Mouse (Mus musculus) heart, embryonic 14.5 days (tissue): ENCODE data around the gene Ankzf1. TPM values are rescaled to one million over a fixed set of nuclear protein-coding genes. Genes with fewer than 3 reads are reported as not detected.
"Not testable (repeated sequence)": the region's sequence is repeated elsewhere in the genome, so short reads cannot be mapped to it uniquely, and the experiment has no call there.

Experiments used
- ATAC-seq: fragments of 200-750 bp; cut with Nextera tagmentation; 2 replicates; pipeline ENCODE4 v1.8.0; 2017; ENCODE audit warnings: low read depth, moderate TSS enrichment; ENCODE audit not compliant: insufficient number of reproducible peaks, insufficient read depth, low FRiP score
- H3K27ac ChIP-seq, 2 experiments: fragments of 200-500 bp in 1 of 2; fragments of 300-500 bp in 1 of 2; sonication (generic) in 1 of 2; replicated peaks in 1 of 2; 2 replicates each; pipeline ENCODE4 v1.5.1; 2012 to 2014; ENCODE audit warnings: low read depth in 2 of 2, low read length in 2 of 2, control low read depth in 1 of 2, mild to moderate bottlenecking in 1 of 2, mixed read lengths in 1 of 2; ENCODE audit not compliant: control insufficient read depth in 1 of 2, insufficient read depth in 1 of 2
- H3K27me3 ChIP-seq: fragments of 300-500 bp; sonication (generic); 2 replicates; pipeline ENCODE4 v1.6.1; 2014; ENCODE audit warnings: mild to moderate bottlenecking, low read length, control low read depth; ENCODE audit not compliant: control insufficient read depth, insufficient read depth
- H3K36me3 ChIP-seq: fragments of 300-500 bp; sonication (generic); 2 replicates; pipeline ENCODE4 v1.6.1; 2014; ENCODE audit warnings: mild to moderate bottlenecking, control low read depth, low read length, mixed read lengths; ENCODE audit not compliant: control insufficient read depth, insufficient read depth
- H3K4me1 ChIP-seq, 2 experiments: fragments of 200-500 bp in 1 of 2; fragments of 300-500 bp in 1 of 2; sonication (generic) in 1 of 2; 2 replicates each; pipeline ENCODE4 v1.6.1; 2012 to 2014; ENCODE audit warnings: low read length in 2 of 2, control low read depth in 1 of 2, mixed read lengths in 1 of 2; ENCODE audit not compliant: control insufficient read depth in 2 of 2, insufficient read depth in 2 of 2
- H3K4me2 ChIP-seq: fragments of 300-500 bp; sonication (generic); 2 replicates; pipeline ENCODE4 v1.6.1; 2014; ENCODE audit warnings: mild to moderate bottlenecking, low read length
- H3K4me3 ChIP-seq, 2 experiments: fragments of 200-500 bp in 1 of 2; fragments of 300-500 bp in 1 of 2; sonication (generic) in 1 of 2; 2 replicates each; pipeline ENCODE4 v1.5.1; 2012 to 2014; ENCODE audit warnings: low read length in 2 of 2, mild to moderate bottlenecking in 2 of 2, control low read depth in 1 of 2, low read depth in 1 of 2, moderate library complexity in 1 of 2; ENCODE audit not compliant: control insufficient read depth in 1 of 2, insufficient read depth in 1 of 2
- H3K9ac ChIP-seq: fragments of 300-500 bp; sonication (generic); 2 replicates; pipeline ENCODE4 v1.6.1; 2014; ENCODE audit warnings: mild to moderate bottlenecking, low read length
- H3K9me3 ChIP-seq: fragments of 300-500 bp; sonication (generic); 2 replicates; pipeline ENCODE4 v1.6.1; 2016; ENCODE audit warnings: low read length, control low read depth; ENCODE audit not compliant: control insufficient read depth
- WGBS: fragments of 180-500 bp; shearing (Covaris S2); extraction: QIAGEN DNeasy Blood & Tissue Kit; methylation state at CpG from one replicate; pipeline ENCODE4 v1.1.7; 2014; 5-methylcytosine and 5-hydroxymethylcytosine counted together
- polyA plus RNA-seq: library from polyadenylated mRNA; unstranded; fragments of >200 nt; fragmentation: Nextera tagmentation; extraction: Ambion mirVana; gene quantifications from 2 replicates; pipeline ENCODE4 v1.2.1, GENCODE M21; 2014

The Ankzf1 gene
- polyA plus RNA-seq, 1 experiment from 2014 or later = 19.8 TPM

DNA sequence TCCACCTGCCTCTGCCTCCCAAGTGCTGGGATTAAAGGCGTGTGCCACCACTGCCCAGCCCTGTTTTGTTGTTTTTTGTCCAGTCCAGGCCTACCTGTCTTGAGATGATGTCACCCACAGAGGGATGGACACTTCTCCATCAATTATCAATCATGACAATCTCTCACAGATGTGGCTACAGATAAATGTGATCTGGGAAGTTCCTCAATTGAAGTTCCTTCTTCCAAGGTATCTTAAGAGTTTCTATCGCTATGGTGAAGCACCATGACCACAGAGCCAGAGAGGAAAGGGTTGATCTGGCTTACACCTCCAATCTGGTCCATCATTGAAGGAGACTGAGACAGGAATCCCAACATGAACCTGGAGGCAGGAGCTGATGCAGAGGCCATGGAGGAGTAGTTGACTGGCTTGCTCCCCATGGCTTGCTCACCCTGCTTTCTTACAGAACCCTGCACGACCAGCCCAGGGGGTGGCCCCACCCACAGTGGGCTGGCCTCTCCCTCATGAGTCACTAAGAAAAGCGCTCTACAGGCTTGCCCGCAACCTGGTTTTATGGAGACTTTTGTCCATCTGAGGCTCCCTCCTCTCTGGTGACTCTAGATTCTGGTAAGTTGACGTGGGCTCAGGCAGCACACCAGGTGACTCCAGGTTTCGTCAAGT is 38.5 kb downstream of the Ankzf1 start:
- no peak for ATAC-seq
- Histone ChIP-seq H3K27ac (no peak overlapping the region), H3K9me3 (no peaks in the 10 kb centered on the region), H3K4me3 (no peak overlapping the region), H3K4me2 (no peak overlapping the region), H3K9ac (no peak overlapping the region), H3K27me3 (no peaks in the 10 kb centered on the region), H3K36me3 (no peaks in the 10 kb centered on the region), H3K4me1 (peaks cover 6 to 14% of the 10 kb centered on the region in 2 experiments)
- 70% methylated on average over 7 of the region's 7 CpGs for WGBS

DNA sequence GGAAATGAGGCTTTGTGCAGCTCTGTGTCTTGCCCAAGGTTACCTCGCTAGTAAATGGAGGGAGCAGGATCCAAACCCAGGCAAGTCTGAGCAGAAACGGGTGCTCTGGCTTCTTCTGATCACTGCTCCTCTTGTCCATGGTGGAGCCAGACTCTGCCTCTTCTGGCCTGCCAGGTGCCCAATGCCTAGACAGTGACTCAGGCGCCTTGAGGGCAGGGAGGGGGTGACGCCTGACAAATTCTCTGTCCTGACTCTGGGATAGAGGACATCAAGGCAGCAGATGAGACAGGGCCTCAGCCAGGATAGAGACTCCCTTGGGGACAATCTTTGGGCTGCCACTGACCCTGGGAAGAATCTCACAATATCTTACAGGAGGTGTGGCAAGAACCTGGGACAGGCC is 39.3 kb downstream of the Ankzf1 start:
- Histone ChIP-seq H3K9me3 (no peaks in the 10 kb centered on the region), H3K9ac (no peak overlapping the region), H3K27ac (no peak overlapping the region), H3K36me3 (no peaks in the 10 kb centered on the region), H3K4me3 (no peak overlapping the region), H3K27me3 (no peaks in the 10 kb centered on the region), H3K4me1 (peaks cover 8 to 20% of the 10 kb centered on the region in 2 experiments), H3K4me2 (no peak overlapping the region)
- ATAC-seq = no peak
- 61% methylated on average over 4 of the region's 4 CpGs for WGBS

DNA sequence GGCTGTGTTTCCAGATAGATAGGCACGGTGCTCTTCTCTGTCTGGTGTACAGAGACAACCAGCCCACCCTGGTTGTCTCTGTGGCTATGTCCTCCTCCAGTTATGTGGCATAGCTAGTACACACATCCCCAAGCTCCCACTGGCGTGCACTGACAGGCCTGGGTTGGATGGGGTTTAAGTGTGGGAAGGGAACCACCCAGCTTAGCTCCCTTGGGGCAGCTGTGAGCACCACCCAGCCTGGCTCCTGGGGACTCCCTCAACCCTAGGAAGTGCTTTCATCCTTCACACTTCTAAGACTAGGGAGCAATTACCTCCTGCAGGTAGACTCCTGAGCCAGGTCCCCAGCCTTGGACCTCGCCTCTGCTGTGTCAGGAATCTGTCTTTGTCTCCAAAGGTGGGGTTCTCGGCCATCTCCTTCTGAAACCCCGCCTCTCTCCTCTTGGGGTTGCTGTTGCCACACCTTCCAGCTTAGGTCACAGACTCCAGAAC is 39.8 kb downstream of the Ankzf1 start, which contains the start of gene A630095N17Rik:
Gene A630095N17Rik (minus strand): TSS at position 439 of the 489 bp plus-strand sequence.
- 59% methylated on average over 5 of the region's 5 CpGs for WGBS
- H3K27ac ChIP-seq = no peak within 1 kb of the TSS
- H3K4me2 ChIP-seq = no peak within 1 kb of the TSS
- H3K9ac ChIP-seq = no peak within 1 kb of the TSS
- ATAC-seq = no peak
- H3K4me3 ChIP-seq = no peak within 1 kb of the TSS
- no peaks in the 10 kb centered on the region for H3K27me3 ChIP-seq
- peaks cover 8 to 20% of the 10 kb centered on the region in 2 experiments for H3K4me1 ChIP-seq
- H3K36me3 ChIP-seq = no peaks in the 10 kb centered on the region
- no peaks in the 10 kb centered on the region for H3K9me3 ChIP-seq

DNA sequence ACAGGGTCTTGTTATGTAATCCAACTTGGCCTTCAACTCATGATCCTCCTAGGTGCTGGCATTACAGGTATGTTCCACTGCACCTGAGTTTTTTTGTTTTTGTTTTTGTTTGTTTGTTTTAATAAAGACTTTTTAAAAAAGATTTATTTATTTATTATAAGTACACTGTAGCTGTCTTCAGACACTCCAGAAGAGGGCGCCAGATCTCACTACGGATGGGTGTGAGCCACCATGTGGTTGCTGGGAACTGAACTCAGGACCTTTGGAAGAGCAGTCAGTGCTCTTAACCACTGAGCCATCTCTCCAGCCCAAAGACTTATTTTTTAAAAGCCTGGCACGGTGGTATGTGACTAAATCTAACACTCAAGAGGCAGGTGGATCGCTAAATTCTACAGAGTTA is 40.5 kb downstream of the Ankzf1 start:
- not testable (repeated sequence) for ATAC-seq, H3K9me3 ChIP-seq, H3K4me2 ChIP-seq, H3K36me3 ChIP-seq, H3K27ac ChIP-seq, H3K4me3 ChIP-seq, H3K9ac ChIP-seq, H3K27me3 ChIP-seq
- H3K4me1 ChIP-seq = peaks cover 13 to 23% of the 10 kb centered on the region in 2 experiments
- 58% methylated on average over 4 of the region's 4 CpGs for WGBS

- Histone ChIP-seq H3K4me2 (peak overlapping the region; percentile 9; the same call in 1 of the 2 replicates), H3K36me3 (peaks cover 16% of the 10 kb centered on the region), H3K9me3 (no peaks in the 10 kb centered on the region), H3K9ac (peak overlapping the region; percentile 36; the same call in 1 of the 2 replicates), H3K27ac (peak overlapping the region in 1 of 2 experiments; percentile 31; a peak in 1 of 4 replicates), H3K27me3 (no peaks in the 10 kb centered on the region), H3K4me1 (peaks cover 13 to 27% of the 10 kb centered on the region in 2 experiments), H3K4me3 (no peak overlapping the region)
- WGBS = 0% methylated on average over 8 of the region's 8 CpGs
- ATAC-seq = no peak
Measured at GRCm38 (mm10) chr1:75234606-75235005, 42.7 kb downstream of the Ankzf1 start.

- WGBS = under 1% methylated on average over 64 of the region's 64 CpGs
- peak; percentile 86 for ATAC-seq
- no peaks in the 10 kb centered on the region for H3K27me3 ChIP-seq
- peak within 1 kb of the TSS; percentile 88 for H3K4me2 ChIP-seq
- peak within 1 kb of the TSS; percentile 93 to 94 for H3K27ac ChIP-seq
- peaks cover 13 to 27% of the 10 kb centered on the region in 2 experiments for H3K4me1 ChIP-seq
- peak within 1 kb of the TSS; percentile 89 for H3K9ac ChIP-seq
- peak within 1 kb of the TSS; percentile 66 to 70 for H3K4me3 ChIP-seq
- no peaks in the 10 kb centered on the region for H3K9me3 ChIP-seq
- peaks cover 34% of the 10 kb centered on the region for H3K36me3 ChIP-seq
Measured at GRCm38 (mm10) chr1:75236117-75237050, 44.4 kb downstream of the Ankzf1 start, which contains the start of gene Dnajb2. TSS of gene Dnajb2 (plus strand) at chr1:75236406.

GRCm38 (mm10) chr1:75239591-75239990 is 47.6 kb downstream of the Ankzf1 start:
- peaks cover 13 to 23% of the 10 kb centered on the region in 2 experiments for H3K4me1 ChIP-seq

More at GRCm38 (mm10) chr1:75239591-75239990, 47.6 kb downstream of the Ankzf1 start:
- ATAC-seq = no peak
- 61% methylated on average over 10 of the region's 10 CpGs for WGBS
- Histone ChIP-seq H3K36me3 (peaks cover 62% of the 10 kb centered on the region), H3K9ac (no peak overlapping the region), H3K27me3 (no peaks in the 10 kb centered on the region), H3K4me3 (no peak overlapping the region), H3K27ac (peak overlapping the region in 1 of 2 experiments; percentile 30; a peak in 1 of 4 replicates), H3K4me2 (no peak overlapping the region), H3K9me3 (no peaks in the 10 kb centered on the region)
